Mouse (Mus musculus): ENCODE data around the gene Aatf. TPM values are rescaled to one million over a fixed set of nuclear protein-coding genes. Genes with fewer than 3 reads are reported as not detected.

The Aatf gene
- polyA plus RNA-seq, 1 experiment from 2014 or later, result 49.4 TPM

- H3K9ac ChIP-seq, result no peak overlapping the region
- no peak overlapping the region for H3K4me3 ChIP-seq (replicated peaks)
- no peaks in the 10 kb centered on the region for H3K9me3 ChIP-seq (replicated peaks)
- WGBS, result 57% methylated on average over 1 of the region's 1 CpGs
- H3K4me2 ChIP-seq (replicated peaks), result no peak overlapping the region
- no peaks in the 10 kb centered on the region for H3K36me3 ChIP-seq
- H3K4me1 ChIP-seq, result peaks cover 4% of the 10 kb centered on the region; the same call in 1 of the 2 replicates
- H3K27ac ChIP-seq (replicated peaks), result no peak overlapping the region
- no peak for ATAC-seq (ENCODE audit: insufficient number of reproducible peaks, low FRiP score, low TSS enrichment, low read depth)
- H3K27me3 ChIP-seq, result no peaks in the 10 kb centered on the region
These were observed 83.7 kb downstream of the Aatf start for GRCm38 (mm10) chr11:84429581-84429980.

GRCm38 (mm10) chr11:84426633-84426998, 86.7 kb downstream of the Aatf start:
- H3K4me1 ChIP-seq, result peaks cover 15% of the 10 kb centered on the region; the same call in 1 of the 2 replicates
- no peaks in the 10 kb centered on the region for H3K36me3 ChIP-seq
- WGBS, result 88% methylated on average over 5 of the region's 5 CpGs
- H3K27me3 ChIP-seq, result no peaks in the 10 kb centered on the region
- H3K4me3 ChIP-seq (replicated peaks), result no peak overlapping the region
- H3K9me3 ChIP-seq (replicated peaks), result no peaks in the 10 kb centered on the region
- no peak for ATAC-seq (ENCODE audit: insufficient number of reproducible peaks, low FRiP score, low TSS enrichment, low read depth)
- H3K27ac ChIP-seq (replicated peaks), result no peak overlapping the region
- H3K9ac ChIP-seq, result no peak overlapping the region
- H3K4me2 ChIP-seq (replicated peaks), result no peak overlapping the region

- H3K4me1 ChIP-seq, result peaks cover 15% of the 10 kb centered on the region; the same call in 1 of the 2 replicates
- no peak overlapping the region for H3K27ac ChIP-seq (replicated peaks)
- H3K4me2 ChIP-seq (replicated peaks), result no peak overlapping the region
- WGBS, result 66% methylated on average over 13 of the region's 13 CpGs
- ATAC-seq (ENCODE audit: insufficient number of reproducible peaks, low FRiP score, low TSS enrichment, low read depth), result no peak
- H3K9ac ChIP-seq, result no peak overlapping the region
- no peak overlapping the region for H3K4me3 ChIP-seq (replicated peaks)
- H3K9me3 ChIP-seq (replicated peaks), result no peaks in the 10 kb centered on the region
- H3K36me3 ChIP-seq, result no peaks in the 10 kb centered on the region
- no peaks in the 10 kb centered on the region for H3K27me3 ChIP-seq
These were observed 87.3 kb downstream of the Aatf start for GRCm38 (mm10) chr11:84425736-84426632.

GRCm38 (mm10) chr11:84420779-84421178, 92.5 kb downstream of the Aatf start:
- no peak for ATAC-seq (ENCODE audit: insufficient number of reproducible peaks, low FRiP score, low TSS enrichment, low read depth)
- 83% methylated on average over 6 of the region's 6 CpGs for WGBS
- Histone ChIP-seq H3K27me3 (no peaks in the 10 kb centered on the region), H3K27ac (replicated peaks) (no peak overlapping the region), H3K4me1 (peaks cover 15% of the 10 kb centered on the region; the same call in 1 of the 2 replicates), H3K36me3 (no peaks in the 10 kb centered on the region), H3K9ac (no peak overlapping the region), H3K4me3 (replicated peaks) (no peak overlapping the region), H3K4me2 (replicated peaks) (no peak overlapping the region), H3K9me3 (replicated peaks) (no peaks in the 10 kb centered on the region)

GRCm38 (mm10) chr11:84413111-84413510, 100.2 kb downstream of the Aatf start:
- no peak overlapping the region for H3K4me2 ChIP-seq (replicated peaks)
- WGBS, result 53% methylated on average over 6 of the region's 6 CpGs
- no peak overlapping the region for H3K4me3 ChIP-seq (replicated peaks)
- no peaks in the 10 kb centered on the region for H3K4me1 ChIP-seq
- H3K9me3 ChIP-seq (replicated peaks), result no peaks in the 10 kb centered on the region
- H3K27me3 ChIP-seq, result no peaks in the 10 kb centered on the region
- no peak overlapping the region for H3K9ac ChIP-seq
- no peaks in the 10 kb centered on the region for H3K36me3 ChIP-seq
- H3K27ac ChIP-seq (replicated peaks), result no peak overlapping the region
- no peak for ATAC-seq (ENCODE audit: insufficient number of reproducible peaks, low FRiP score, low TSS enrichment, low read depth)

GRCm38 (mm10) chr11:84412201-84412934, 101.0 kb downstream of the Aatf start:
- H3K4me2 ChIP-seq (replicated peaks), result no peak overlapping the region
- H3K36me3 ChIP-seq, result no peaks in the 10 kb centered on the region

GRCm38 (mm10) chr11:84411642-84412018, 101.7 kb downstream of the Aatf start:
- H3K27ac ChIP-seq (replicated peaks), result no peak overlapping the region
- 68% methylated on average over 7 of the region's 7 CpGs for WGBS
- no peak overlapping the region for H3K4me2 ChIP-seq (replicated peaks)
- no peak for ATAC-seq (ENCODE audit: insufficient number of reproducible peaks, low FRiP score, low TSS enrichment, low read depth)
- H3K4me3 ChIP-seq (replicated peaks), result no peak overlapping the region
- 0 out of 2 replicates have a peak, but pooled peaks cover 1% of the 10 kb centered on the region for H3K9me3 ChIP-seq (replicated peaks)
- H3K4me1 ChIP-seq, result no peaks in the 10 kb centered on the region
- H3K27me3 ChIP-seq, result no peaks in the 10 kb centered on the region
- no peak overlapping the region for H3K9ac ChIP-seq
- H3K36me3 ChIP-seq, result no peaks in the 10 kb centered on the region

More at GRCm38 (mm10) chr11:84412201-84412934, 101.0 kb downstream of the Aatf start:
- ATAC-seq (ENCODE audit: insufficient number of reproducible peaks, low FRiP score, low TSS enrichment, low read depth), result no peak
- Histone ChIP-seq H3K27me3 (no peaks in the 10 kb centered on the region), H3K9me3 (replicated peaks) (no peaks in the 10 kb centered on the region), H3K4me3 (replicated peaks) (no peak overlapping the region), H3K27ac (replicated peaks) (no peak overlapping the region), H3K4me1 (no peaks in the 10 kb centered on the region), H3K9ac (no peak overlapping the region)
- WGBS, result 43% methylated on average over 12 of the region's 12 CpGs

GRCm38 (mm10) chr11:84410879-84411641, 102.3 kb downstream of the Aatf start:
- Histone ChIP-seq H3K36me3 (no peaks in the 10 kb centered on the region), H3K27me3 (no peaks in the 10 kb centered on the region), H3K4me2 (replicated peaks) (no peak overlapping the region), H3K4me1 (no peaks in the 10 kb centered on the region), H3K9me3 (replicated peaks) (0 out of 2 replicates have a peak, but pooled peaks cover 4% of the 10 kb centered on the region), H3K4me3 (replicated peaks) (no peak overlapping the region), H3K27ac (replicated peaks) (no peak overlapping the region), H3K9ac (no peak overlapping the region)
- WGBS, result 68% methylated on average over 7 of the region's 7 CpGs
- ATAC-seq (ENCODE audit: insufficient number of reproducible peaks, low FRiP score, low TSS enrichment, low read depth), result no peak

GRCm38 (mm10) chr11:84410383-84410782, 102.9 kb downstream of the Aatf start:
- 36% methylated on average over 4 of the region's 4 CpGs for WGBS

GRCm38 (mm10) chr11:84406733-84407132, 106.6 kb downstream of the Aatf start:
- Histone ChIP-seq H3K27ac (replicated peaks) (no peak overlapping the region), H3K36me3 (0 out of 2 replicates have a peak, but pooled peaks cover 4% of the 10 kb centered on the region), H3K9ac (no peak overlapping the region), H3K4me1 (0 out of 2 replicates have a peak, but pooled peaks cover 3% of the 10 kb centered on the region), H3K4me3 (replicated peaks) (no peak overlapping the region), H3K9me3 (replicated peaks) (0 out of 2 replicates have a peak, but pooled peaks cover 4% of the 10 kb centered on the region), H3K4me2 (replicated peaks) (no peak overlapping the region), H3K27me3 (no peaks in the 10 kb centered on the region)
- 93% methylated on average over 4 of the region's 4 CpGs for WGBS
- no peak for ATAC-seq (ENCODE audit: insufficient number of reproducible peaks, low FRiP score, low TSS enrichment, low read depth)

More at GRCm38 (mm10) chr11:84410383-84410782, 102.9 kb downstream of the Aatf start:
- H3K9ac ChIP-seq, result no peak overlapping the region
- H3K9me3 ChIP-seq (replicated peaks), result 0 out of 2 replicates have a peak, but pooled peaks cover 4% of the 10 kb centered on the region
- H3K27me3 ChIP-seq, result no peaks in the 10 kb centered on the region
- no peak for ATAC-seq (ENCODE audit: insufficient number of reproducible peaks, low FRiP score, low TSS enrichment, low read depth)
- no peak overlapping the region for H3K4me2 ChIP-seq (replicated peaks)
- no peaks in the 10 kb centered on the region for H3K4me1 ChIP-seq
- H3K4me3 ChIP-seq (replicated peaks), result no peak overlapping the region
- no peak overlapping the region for H3K27ac ChIP-seq (replicated peaks)
- H3K36me3 ChIP-seq, result no peaks in the 10 kb centered on the region

- no peak overlapping the region for H3K9ac ChIP-seq
- H3K4me2 ChIP-seq (replicated peaks), result no peak overlapping the region
- H3K4me1 ChIP-seq, result no peaks in the 10 kb centered on the region
- 75% methylated on average over 1 of the region's 1 CpGs for WGBS
- no peak overlapping the region for H3K4me3 ChIP-seq (replicated peaks)
- H3K27ac ChIP-seq (replicated peaks), result no peak overlapping the region
- no peaks in the 10 kb centered on the region for H3K27me3 ChIP-seq
- ATAC-seq (ENCODE audit: insufficient number of reproducible peaks, low FRiP score, low TSS enrichment, low read depth), result no peak
- H3K9me3 ChIP-seq (replicated peaks), result no peaks in the 10 kb centered on the region
- H3K36me3 ChIP-seq, result peaks cover 41% of the 10 kb centered on the region; the same call in 1 of the 2 replicates
These were observed 118.3 kb downstream of the Aatf start for GRCm38 (mm10) chr11:84395010-84395409.

Measured in embryonic facial prominence, embryonic 15.5 days (tissue).